Mouse (Mus musculus): ENCODE data around the gene Hectd4.
A peak's percentile ranks its signal among the peaks of the same experiment; 100 is the strongest.

DNA sequence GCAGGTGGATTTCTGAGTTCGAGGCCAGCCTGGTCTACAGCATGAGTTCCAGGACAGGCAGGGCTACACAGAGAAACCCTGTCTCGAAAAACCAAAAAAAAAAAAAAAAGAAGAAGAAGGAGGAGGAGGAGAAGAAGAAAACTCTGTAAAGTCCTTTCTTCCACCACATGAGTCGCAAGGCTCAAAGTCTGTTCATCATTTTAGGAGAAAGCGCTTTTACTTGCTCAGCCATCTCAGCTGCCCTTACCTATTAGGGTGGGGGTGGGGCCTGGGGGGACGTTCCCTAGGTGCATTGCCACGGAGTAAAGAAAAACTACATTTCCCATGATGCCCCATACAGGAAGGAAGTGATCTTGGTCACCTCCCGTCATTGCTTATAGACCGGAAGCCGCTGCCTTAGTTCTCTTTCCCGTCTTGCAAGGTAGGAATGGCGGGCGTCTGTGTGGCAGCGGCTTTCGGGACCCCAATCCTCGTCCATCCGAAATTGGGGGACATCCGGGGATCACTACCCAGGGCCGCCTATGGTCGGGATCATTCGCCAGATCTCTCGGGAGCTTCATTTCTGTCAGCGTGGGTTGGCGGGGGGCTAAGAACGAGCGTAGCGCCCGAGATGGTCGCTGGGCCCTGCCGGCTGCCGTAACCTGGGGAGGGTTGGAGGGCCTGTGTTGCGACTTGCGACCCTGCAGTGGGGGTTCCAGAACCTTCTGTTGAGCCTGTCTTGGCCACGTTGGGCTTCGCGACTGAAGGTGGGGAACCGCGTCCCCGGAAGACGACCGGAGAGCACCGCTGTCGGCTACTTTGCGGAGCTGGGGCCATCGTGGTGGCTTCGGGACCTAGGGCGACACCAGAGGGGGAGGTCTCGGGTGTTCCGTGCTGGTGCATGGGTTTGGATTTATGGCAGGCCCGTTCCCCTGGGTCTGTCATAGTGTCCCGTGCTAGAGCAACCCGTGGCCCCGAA lies 15.6 kb upstream of the Hectd4 start, which contains the start of gene Rpl6:
- no peak for TF ChIP-seq GATA1 (IDR thresholded peaks at IDR 0.05; ENCODE audit: borderline replicate concordance, low read length)
- peak; percentile 90 for TF ChIP-seq FLI1 (IDR thresholded peaks at IDR 0.05; ENCODE audit: low read length)

All from megakaryocyte, embryonic 14.5 days (primary cell).